Mouse (Mus musculus) kidney, adult 2 months (tissue): ENCODE measurements around the gene Fam161a. TPM values are rescaled to one million over a fixed set of nuclear protein-coding genes. Genes with fewer than 3 reads are reported as not detected.
A peak's percentile ranks its signal among the peaks of the same experiment; 100 is the strongest.

ENCODE experiments used
- DNase-seq: peaks from one replicate; pipeline ENCODE4 v3.0.0; 2021
- H3K27ac ChIP-seq: fragments of 200-500 bp; 2 replicates; pipeline ENCODE4 v1.5.1; 2012; ENCODE audit warnings: low read depth, low read length, control low read depth, inconsistent platforms; ENCODE audit not compliant: insufficient read depth
- H3K27me3 ChIP-seq: fragments of 200-500 bp; replicated peaks from 2 replicates; pipeline ENCODE4 v1.6.1; 2012; ENCODE audit warnings: mild to moderate bottlenecking, moderate library complexity, low read length, inconsistent platforms; ENCODE audit not compliant: control insufficient read depth, insufficient read depth
- H3K36me3 ChIP-seq: fragments of 200-500 bp; 2 replicates; pipeline ENCODE4 v1.6.1; 2012; ENCODE audit warnings: mild to moderate bottlenecking, moderate library complexity, low read length, inconsistent platforms; ENCODE audit not compliant: control insufficient read depth, insufficient read depth
- H3K4me1 ChIP-seq: fragments of 200-500 bp; 2 replicates; pipeline ENCODE4 v1.6.1; 2011; ENCODE audit warnings: low read length; ENCODE audit not compliant: control insufficient read depth, insufficient read depth
- H3K4me3 ChIP-seq: fragments of 200-500 bp; 2 replicates; pipeline ENCODE4 v1.5.1; 2011; ENCODE audit warnings: mild to moderate bottlenecking, low read depth, low read length, control low read depth; ENCODE audit not compliant: insufficient read depth
- CTCF ChIP-seq: fragments of 200-500 bp; conservative IDR thresholded peaks from 2 replicates; pipeline ENCODE4 v1.5.1; 2011; ENCODE audit warnings: low read depth, mild to moderate bottlenecking, control low read depth, low read length, moderate library complexity, mixed read lengths; ENCODE audit not compliant: insufficient read depth, insufficient read length
- POLR2A ChIP-seq: fragments of 200-500 bp; IDR thresholded peaks from one replicate; pipeline ENCODE4 v1.6.1; 2011; ENCODE audit warnings: low read depth, low read length, control low read depth
- WGBS: fragments of 180-500 bp; shearing (Covaris S2); methylation state at CpG from one replicate; pipeline ENCODE4 v1.1.7; 2018; 5-methylcytosine and 5-hydroxymethylcytosine counted together
- polyA plus RNA-seq: library from polyadenylated mRNA; depleted of rRNA; stranded (reverse); fragments of >200 nt; gene quantifications from 2 replicates; pipeline ENCODE4 v1.2.3, GENCODE M21; 2012

Fam161a gene
- polyA plus RNA-seq, 1 experiment = 4.0 TPM

DNA sequence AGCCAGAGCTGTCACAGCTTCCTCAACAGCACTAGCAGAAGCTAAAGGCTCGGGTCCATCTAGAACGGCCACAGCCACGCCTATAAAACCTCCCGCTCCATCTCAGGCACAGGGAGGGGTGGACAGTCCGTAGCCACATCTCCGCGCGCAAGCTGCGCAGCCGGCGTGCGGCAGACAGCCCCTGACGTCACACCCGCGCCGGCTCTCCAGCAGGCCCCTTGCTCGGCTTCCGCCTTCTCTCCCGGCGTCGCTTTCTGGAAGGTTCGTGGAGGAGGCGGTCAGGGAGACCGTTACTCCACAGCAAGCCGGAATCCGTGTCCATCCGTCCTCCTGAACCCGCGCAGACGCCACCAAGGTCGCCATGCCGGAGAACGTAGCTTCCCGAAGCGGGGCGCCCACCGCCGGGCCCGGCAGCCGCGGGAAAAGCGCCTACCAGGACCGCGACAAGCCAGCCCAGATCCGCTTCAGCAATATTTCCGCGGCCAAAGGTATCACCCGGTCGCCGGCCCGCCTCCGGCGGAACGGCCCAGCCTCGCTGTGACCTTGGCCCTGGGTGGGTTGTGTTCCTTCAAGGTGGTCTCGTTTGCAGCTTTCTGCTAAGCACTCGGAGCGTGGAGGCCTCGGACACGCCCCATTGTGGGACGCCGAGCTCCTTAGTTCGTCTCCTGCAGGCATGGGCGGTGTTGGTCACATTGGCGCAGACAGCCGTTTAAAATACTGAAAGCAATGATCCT is 16.8 kb upstream of the Fam161a start, which contains the start of gene Cct4:
TSS of gene Cct4 (plus strand) at position 127 of the 734 bp plus-strand sequence.
- Histone ChIP-seq H3K27ac (peak within 1 kb of the TSS; percentile 77), H3K4me3 (peak within 1 kb of the TSS; percentile 99), H3K4me1 (peaks cover 14% of the 10 kb centered on the region), H3K27me3 (no peaks in the 10 kb centered on the region), H3K36me3 (peaks cover 6% of the 10 kb centered on the region)
- peak; percentile 96 for DNase-seq
- WGBS = under 1% methylated on average over 66 of the region's 66 CpGs
- TF ChIP-seq CTCF (no peak), POLR2A (peak; percentile 37)

DNA sequence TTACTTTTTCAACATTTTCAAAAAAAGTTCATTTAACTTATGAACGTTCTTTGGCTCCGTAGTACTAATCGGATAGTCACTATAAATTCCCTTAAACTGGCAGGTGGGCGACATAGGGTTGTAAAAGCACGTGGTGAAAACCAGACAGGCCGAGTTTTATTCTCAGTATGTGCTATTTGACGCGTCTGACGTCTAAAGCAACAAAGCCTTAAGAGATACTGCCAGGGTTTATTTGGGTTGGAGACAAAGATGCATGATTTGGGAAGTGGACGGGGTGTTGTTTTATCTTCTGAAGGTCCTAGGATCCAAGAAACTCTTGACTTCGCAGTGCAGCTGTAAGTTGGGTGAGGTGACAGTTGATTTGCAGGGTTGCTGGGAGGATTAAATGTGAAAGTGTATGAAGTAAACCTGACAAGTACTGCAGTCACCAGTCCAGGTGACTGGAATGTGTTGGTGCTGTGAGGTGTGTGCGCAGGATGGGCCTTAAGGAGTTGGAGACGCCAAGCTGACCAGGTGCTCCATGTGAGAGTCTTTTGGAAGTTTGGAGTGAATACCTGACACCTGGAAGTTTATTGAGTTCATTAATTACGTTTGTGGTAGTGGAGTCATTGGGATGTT is 16.0 kb upstream of the Fam161a start:
- TF ChIP-seq CTCF = no peak
- TF ChIP-seq POLR2A = no peak
- WGBS = 6% methylated on average over 14 of the region's 14 CpGs
- Histone ChIP-seq H3K4me3 (peak overlapping the region; percentile 99), H3K27me3 (no peaks in the 10 kb centered on the region), H3K27ac (no peak overlapping the region), H3K4me1 (peaks cover 14% of the 10 kb centered on the region), H3K36me3 (peaks cover 10% of the 10 kb centered on the region)
- no peak for DNase-seq

DNA sequence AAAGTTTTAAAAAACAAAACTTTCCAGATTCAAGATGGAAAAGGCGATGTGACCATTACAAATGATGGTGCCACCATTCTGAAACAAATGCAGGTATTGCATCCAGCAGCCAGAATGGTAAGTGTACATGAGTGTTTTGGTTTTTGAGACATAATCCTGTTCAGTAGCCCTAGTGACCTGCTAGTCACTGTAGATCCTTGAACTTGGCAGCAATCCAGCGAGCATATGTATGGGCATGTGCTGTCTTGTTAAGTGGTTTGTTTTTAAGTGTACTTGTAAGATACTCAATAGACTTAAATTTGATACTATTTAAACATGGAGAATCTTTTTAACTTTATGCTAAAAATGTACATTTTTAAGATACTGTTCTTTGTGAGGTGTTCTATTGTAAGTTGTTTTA is 13.1 kb upstream of the Fam161a start:
- 82% methylated on average over 2 of the region's 2 CpGs for WGBS
- Histone ChIP-seq H3K4me1 (peaks cover 14% of the 10 kb centered on the region), H3K27ac (no peak overlapping the region), H3K36me3 (peaks cover 10% of the 10 kb centered on the region), H3K4me3 (no peak overlapping the region), H3K27me3 (no peaks in the 10 kb centered on the region)
- no peak for TF ChIP-seq POLR2A
- TF ChIP-seq CTCF = no peak
- DNase-seq = no peak

DNA sequence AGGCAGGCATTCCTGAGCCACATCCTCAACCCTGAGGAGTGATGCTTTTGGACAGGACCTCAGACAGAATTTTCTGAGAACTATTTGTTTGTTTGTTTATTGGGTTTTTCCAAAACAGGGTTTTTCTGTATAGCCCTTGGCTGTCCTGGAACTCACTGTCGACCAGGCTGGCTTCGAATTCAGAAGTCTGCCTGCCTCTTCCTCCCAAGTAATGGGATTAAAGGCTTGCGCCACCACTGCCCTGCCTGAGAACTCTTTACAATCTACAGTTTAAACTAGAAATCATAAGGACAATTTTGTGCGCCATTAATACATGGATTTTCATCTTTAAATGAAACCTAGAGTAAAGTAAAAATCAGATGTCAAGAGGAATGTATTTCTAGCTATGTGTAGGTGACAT is 11.9 kb upstream of the Fam161a start:
- no peaks in the 10 kb centered on the region for H3K27me3 ChIP-seq
- peaks cover 11% of the 10 kb centered on the region for H3K4me1 ChIP-seq
- H3K4me3 ChIP-seq = no peak overlapping the region
- peaks cover 13% of the 10 kb centered on the region for H3K36me3 ChIP-seq
- 96% methylated on average over 4 of the region's 4 CpGs for WGBS
- TF ChIP-seq POLR2A (no peak), CTCF (no peak)
- H3K27ac ChIP-seq = no peak overlapping the region
- no peak for DNase-seq

DNA sequence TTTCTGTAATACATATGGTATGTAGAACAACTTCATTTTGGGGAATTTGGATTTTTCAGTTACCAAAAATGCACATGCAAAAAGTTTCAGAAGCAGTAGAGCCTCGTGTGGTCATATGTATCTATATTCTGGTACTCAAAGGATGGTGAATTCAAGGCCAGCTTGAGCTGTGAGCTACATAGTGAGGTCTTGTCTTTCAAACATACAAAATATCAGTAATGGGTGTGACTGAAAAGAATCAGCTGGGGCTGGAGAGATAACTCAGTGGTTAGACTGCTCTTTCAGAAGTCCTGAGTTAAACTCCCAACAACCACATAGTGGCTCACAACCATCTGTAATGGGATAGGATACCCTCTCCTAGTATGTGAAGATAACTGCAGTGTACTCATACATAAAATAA is 9.0 kb upstream of the Fam161a start:
- Histone ChIP-seq H3K27ac (no peak overlapping the region), H3K4me1 (no peaks in the 10 kb centered on the region; the same call in 1 of the 2 replicates), H3K4me3 (no peak overlapping the region), H3K27me3 (no peaks in the 10 kb centered on the region), H3K36me3 (peaks cover 22% of the 10 kb centered on the region)
- DNase-seq = no peak
- WGBS = 82% methylated on average over 1 of the region's 1 CpGs
- TF ChIP-seq CTCF (no peak), POLR2A (no peak)

DNA sequence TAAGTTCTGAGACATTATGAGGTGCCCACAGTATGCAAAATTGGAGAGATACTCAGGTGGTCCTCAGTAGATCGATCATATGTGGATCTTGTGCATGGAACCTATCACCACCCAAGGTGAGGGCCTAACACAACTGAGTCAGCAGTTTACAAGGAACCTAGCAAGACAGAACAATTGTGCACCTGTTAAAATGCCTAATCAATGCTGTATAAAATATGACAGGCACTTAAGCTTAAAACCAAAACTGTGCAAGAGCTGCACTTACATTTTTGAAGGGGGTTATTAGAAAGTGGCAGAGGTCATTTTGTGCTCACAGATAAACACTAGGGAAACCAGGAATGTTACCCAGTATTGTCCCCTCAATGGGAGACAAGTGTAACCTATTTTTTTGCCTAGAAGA is 2.1 kb upstream of the Fam161a start:
- H3K36me3 ChIP-seq = peaks cover 16% of the 10 kb centered on the region
- WGBS = 90% methylated on average over 1 of the region's 1 CpGs
- no peak overlapping the region for H3K27ac ChIP-seq
- no peak for TF ChIP-seq CTCF
- no peak for TF ChIP-seq POLR2A
- no peak overlapping the region for H3K4me3 ChIP-seq
- no peak for DNase-seq
- H3K4me1 ChIP-seq = peaks cover 4% of the 10 kb centered on the region; the same call in 1 of the 2 replicates
- H3K27me3 ChIP-seq = no peaks in the 10 kb centered on the region

DNA sequence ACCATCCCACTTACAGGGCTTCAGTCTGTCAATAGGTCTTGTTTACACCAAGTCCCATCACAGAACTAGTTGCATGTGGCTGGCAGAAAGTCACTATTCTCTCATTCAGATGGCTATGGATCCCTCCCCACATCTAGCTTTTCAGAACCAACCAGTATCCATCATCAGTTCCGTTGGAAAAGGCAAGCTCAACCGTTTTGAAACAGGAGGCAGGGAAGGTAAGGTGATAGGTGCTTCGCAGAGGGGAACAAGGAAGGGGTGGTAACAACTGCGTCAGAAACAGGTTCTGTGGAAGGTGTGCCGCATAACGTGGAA is 208 bp upstream of the Fam161a start:
- Histone ChIP-seq H3K36me3 (peaks cover 12% of the 10 kb centered on the region), H3K4me1 (peaks cover 4% of the 10 kb centered on the region; the same call in 1 of the 2 replicates), H3K4me3 (peak overlapping the region; percentile 37), H3K27ac (no peak overlapping the region), H3K27me3 (no peaks in the 10 kb centered on the region)
- 6% methylated on average over 6 of the region's 6 CpGs for WGBS
- no peak for DNase-seq
- TF ChIP-seq CTCF (no peak), POLR2A (no peak)
